Mouse (Mus musculus): Measurements from ENCODE around the gene Il18bp.
A peak's percentile ranks its signal among the peaks of the same experiment; 100 is the strongest.

Gene Il18bp

DNA sequence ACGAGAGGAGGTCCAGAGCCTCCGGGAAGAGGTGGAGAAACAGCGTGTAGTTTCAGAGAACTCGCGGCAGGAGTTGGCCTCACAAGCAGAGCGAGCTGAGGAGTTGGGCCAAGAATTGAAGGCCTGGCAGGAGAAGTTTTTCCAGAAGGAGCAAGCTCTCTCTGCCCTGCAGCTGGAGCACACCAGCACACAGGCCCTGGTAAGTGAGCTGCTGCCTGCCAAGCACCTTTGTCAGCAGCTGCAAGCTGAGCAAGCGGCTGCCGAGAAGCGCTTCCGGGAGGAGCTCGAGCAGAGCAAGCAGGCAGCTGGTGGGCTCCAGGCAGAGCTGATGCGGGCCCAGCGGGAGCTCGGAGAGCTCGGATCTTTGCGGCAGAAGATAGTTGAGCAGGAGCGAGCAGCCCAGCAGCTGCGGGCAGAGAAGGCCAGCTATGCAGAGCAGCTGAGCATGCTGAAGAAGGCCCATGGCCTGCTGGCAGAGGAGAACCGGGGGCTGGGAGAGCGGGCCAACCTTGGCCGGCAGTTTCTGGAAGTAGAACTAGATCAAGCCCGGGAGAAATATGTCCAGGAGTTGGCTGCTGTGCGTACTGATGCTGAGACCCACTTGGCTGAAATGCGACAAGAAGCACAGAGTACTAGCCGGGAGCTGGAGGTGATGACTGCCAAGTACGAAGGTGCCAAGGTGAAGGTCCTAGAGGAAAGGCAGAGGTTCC is 17.4 kb downstream of the Il18bp start:
- peak; percentile 4 for DNase-seq (ENCODE audit: low spot score)

DNA sequence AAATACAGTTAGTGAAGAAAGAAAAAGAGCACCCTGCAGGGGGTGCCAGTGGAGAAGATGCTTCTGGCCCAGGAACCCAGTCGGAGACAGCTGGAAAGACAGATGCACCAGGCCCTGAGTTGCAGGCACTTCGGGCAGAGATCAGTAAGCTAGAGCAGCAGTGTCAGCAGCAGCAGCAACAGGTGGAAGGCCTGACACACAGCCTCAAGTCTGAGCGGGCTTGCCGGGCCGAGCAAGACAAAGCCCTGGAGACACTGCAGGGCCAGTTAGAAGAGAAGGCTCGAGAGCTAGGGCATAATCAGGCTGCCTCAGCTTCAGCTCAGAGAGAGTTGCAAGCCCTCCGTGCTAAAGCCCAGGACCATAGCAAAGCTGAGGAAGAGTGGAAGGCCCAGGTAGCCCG is 18.2 kb downstream of the Il18bp start:
- peak; percentile 2 for DNase-seq (ENCODE audit: low spot score)

DNA sequence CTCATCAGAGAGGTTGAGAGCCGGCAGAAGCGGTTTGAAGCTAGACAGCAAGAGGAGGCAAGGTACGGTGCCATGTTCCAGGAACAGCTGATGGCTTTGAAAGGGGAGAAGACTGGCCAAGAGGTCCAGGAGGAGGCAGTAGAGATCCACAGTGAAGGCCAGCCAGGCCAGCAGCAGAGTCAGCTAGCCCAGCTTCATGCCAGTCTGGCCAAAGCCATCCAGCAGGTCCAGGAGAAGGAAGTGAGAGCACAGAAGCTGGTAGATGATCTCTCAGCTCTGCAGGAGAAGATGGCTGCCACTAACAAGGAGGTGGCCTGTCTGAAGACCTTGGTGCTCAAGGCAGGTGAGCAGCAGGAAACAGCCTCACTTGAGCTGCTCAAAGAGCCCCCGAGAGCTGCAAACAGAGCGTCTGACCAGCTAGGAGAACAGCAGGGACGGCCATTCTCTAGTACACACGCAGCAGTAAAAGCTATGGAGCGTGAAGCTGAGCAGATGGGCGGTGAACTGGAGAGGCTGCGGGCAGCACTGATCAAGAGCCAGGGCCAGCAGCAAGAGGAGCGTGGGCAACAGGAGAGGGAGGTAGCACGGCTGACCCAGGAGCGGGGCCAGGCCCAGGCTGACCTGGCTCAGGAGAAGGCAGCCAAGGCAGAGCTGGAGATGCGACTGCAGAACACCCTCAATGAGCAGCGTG is 18.9 kb downstream of the Il18bp start:
- peak; percentile 3 for DNase-seq (ENCODE audit: low spot score)

DNA sequence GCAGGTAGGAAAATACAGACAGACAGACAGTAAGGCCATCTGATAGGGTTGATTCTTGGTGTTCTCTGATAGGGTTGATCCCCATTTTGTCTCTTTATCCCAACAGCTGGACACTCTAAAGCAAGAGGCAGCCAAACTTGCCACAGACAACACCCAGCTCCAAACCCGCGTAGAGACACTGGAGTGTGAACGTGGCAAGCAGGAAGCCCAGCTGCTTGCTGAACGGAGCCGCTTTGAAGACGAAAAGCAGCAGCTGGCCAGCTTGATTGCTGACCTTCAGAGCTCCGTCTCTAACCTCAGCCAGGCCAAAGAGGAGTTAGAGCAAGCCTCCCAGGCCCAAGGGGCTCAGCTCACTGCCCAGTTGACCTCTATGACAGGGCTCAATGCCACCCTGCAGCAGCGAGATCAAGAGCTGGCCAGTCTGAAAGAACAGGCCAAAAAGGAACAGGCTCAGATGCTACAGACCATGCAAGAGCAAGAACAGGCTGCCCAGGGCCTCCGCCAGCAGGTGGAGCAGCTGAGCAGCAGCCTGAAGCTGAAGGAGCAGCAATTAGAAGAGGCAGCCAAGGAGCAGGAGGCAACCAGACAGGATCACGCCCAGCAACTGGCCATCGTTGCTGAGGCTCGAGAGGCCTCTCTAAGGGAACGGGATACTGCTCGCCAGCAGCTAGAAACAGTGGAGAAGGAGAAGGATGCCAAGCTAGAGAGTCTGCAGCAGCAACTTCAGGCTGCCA is 20.1 kb downstream of the Il18bp start:
- DNase-seq (ENCODE audit: low spot score): peak; percentile 86

DNA sequence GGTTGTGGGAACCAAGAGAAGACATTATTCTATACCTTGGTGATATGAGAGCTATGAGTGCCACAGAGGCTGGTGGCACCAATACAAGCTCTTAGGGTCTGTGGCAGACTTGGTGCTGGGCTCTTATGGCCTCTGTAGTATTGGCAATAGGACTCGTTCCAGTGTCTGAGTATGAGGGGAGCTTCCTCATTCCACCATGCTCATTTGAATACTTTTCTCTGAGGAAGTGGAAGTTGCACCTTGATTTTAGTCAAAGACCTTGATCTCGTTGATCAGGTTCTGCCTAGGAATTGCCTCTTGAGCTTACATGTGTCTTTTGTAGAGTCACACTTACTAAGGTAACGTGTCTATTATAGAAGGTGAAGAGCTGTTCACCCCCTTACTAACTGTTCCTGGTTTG is 24.2 kb downstream of the Il18bp start:
- peak; percentile 1 for DNase-seq (ENCODE audit: low spot score)

DNA sequence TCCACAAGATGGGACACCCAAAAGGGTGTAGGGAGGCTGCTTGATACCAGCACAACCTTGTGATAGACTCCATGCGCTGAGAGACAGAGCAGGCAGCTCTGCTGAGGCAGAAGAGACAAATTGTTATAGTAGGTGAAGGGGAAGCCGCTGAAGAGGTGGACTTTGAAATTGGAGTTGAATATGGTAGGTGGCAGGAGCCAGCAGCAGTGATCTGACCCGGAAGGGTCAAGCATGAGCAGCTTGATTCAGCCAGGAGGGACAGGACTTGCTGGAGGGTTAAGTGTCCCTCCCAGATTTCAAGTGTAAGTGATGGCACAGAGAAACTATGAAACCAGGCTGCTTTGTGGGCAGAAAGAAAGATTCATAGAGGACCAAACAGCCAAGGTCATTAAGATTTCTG is 33.4 kb downstream of the Il18bp start:
- no peak for DNase-seq (ENCODE audit: low spot score)

DNA sequence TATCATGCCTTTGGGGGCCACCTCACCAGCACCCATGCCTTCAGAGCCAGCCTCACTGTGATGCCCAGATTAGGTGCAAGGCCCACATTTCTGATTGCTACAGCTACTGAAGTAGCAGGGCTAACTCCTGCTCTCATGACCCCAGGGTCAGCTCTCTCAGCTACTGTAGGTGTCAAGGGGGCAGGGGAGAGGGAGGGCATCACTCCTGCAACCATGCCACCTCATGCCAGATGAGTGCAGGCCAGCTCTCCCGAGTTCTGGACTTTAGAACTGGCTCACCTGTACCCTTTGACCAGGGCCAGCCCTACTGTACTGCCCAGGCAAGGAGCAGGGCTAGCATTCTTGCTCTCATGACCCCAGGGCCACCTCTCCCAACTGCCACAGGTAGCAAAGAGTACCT is 35.8 kb downstream of the Il18bp start:
- no peak for DNase-seq (ENCODE audit: low spot score)

DNA sequence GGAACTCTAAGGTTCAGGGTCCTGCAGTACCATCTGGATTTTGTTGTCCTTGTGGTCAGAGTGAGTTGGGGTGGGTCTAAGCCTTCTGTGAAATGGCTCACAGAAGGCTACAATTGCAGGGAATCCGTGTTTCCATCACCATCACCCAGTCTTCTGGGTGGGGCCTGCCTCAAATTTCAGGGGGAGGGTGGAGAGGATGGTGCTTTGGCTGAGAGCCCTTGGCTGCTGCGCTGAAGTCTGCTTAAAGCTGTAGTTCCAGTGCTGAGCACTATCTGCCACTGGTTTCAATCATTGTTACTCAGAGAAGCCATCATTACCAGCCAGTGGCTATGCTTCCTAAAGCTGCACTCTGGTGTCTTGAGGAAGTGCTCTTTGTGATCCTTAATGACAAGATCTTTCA is 44.0 kb downstream of the Il18bp start:
- peak; percentile 19 for DNase-seq (ENCODE audit: low spot score)

DNA sequence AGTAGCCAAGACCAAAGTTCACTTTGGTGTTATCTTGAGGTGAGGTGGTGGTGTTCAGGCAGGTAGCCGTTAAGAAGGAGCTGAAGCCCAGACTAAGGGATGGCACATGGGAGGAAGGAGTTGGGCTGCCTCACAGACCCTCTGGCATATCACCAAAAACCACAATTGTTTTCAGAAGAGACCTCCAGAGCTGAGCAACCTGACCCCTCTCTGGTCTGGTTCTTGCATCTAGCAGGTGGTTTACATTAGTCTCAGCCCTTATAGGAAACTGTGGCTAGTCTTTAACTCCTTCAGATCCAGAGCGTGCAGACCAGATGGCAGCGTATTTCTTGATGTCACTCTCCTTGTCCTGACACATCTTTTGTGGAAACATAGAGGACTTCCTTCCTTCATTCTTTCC is 44.8 kb downstream of the Il18bp start:
- DNase-seq (ENCODE audit: low spot score): peak; percentile 73

DNA sequence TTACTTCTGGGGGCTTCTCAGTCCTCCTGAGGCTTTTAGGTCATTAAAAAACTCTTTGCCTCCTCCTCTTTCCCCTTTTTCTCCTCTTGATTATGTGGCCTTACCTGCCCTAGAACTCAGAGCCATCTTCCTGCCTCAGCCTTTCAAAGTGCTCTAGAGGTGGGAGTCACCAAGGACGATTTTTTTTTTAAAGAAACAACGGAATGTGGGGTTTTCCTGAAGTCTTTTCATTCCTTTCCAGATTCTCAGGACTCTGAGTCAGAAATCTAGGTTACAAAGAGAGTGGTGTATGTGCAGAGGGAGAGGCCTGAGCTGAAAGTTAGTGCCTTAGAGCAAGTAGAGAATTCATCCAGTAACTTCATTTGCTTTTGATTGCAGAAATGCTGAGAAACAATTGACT is 46.8 kb downstream of the Il18bp start:
- DNase-seq (ENCODE audit: low spot score): no peak

DNA sequence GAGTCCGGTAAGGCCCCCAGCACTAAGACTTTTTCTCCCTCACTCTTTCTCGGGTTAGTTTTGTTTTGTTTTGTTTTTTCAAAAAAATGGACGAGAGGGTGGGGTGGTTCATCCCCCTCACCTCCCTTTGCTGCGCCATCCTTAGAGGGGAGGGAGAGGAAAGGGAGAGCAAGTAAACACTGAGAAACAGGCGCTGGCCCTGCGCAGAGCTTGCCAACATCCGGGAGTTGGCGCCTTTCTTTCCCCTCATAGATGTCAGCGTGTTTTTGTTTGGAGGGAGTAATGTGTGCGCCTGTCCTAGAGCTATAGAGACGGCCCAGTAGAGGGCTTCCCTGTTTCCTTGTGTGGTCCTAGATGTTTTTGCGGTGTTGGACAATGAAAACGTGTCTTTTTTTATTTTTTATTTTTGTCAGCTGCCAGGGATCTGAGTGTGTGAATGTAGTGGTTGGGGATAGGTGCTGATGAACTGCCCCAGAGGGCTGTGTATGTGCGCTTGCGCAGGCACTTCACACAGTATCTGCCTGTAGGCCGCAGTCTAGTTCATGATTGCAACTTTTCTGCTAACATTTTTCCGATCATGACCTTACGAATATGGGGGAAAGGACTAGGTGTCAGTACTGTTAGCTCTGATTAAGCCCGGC is 47.5 kb downstream of the Il18bp start:
- DNase-seq (ENCODE audit: low spot score): peak; percentile 79

DNA sequence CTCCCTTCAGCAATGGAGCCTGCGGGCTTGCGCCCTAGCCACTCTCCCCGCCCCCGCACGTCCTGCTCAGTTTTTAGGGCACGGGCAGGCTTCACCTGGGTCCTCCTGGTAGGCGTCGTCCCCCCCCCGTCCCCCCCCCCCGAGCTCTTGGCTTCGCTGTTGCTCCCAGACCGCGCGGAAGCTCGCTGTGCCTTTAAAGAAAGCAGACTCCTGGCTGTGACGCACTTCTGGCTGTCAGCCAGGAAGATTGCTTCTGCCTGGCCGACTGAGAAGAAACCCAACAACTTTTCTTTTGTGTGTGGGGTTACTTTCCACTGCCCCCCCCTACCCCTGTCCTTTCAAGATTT is 48.1 kb downstream of the Il18bp start:
- DNase-seq (ENCODE audit: low spot score): peak; percentile 84

DNA sequence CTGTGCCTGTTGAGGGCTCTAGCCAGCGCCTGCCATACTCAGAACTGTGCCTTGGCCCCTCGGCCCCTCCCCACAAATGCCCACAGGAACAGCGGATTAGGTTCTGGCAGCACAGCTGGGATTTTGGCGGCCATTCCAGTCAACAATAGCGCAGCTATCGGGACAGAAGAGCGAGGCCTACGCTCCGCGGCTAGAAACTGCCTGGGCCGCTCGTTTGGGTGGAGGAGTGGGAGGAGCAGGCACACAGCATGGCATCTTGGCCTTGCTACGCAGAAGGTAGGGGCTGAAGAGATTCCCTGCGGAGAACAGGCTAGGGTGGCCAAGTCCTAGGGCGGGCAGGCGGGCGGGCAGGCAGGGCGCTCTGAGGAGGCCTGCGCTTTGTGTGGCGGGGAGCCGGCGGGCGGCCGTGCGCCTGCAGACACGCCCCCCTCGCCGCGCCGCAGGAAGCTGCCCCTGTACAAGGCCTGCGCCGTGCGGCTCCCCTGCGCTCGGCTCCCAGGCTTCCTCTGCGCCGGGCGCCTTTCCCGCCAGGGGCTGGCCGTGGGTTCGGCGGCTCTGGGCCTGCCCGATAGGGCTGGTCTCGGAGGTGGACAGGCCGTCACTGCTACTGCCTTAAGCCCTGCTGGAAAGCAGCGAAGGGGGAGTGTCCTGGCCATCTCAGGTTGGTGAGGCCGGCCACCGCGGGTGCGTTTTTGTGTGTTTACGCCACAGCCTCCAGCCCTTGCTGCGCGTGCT is 48.6 kb downstream of the Il18bp start:
- peak; percentile 86 for DNase-seq (ENCODE audit: low spot score)

DNA sequence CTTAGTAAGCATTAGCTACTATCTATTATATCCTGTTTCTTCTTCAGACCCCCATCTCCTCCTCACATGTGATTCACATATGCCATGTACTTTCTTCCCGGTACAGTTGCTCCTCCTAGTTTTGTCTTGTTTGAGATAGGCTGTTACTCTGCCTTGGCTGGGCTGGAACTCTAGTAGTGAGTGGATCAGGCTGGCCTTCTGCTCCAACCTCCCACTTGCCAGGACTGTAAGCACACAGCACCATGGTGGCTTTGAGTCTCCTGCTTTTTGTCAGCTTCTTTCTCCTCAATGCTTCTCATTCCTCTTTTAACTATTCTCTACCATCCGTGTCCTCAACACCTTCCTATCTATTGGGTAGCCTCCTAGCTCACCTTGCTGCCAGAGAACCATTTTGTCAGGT is 49.7 kb downstream of the Il18bp start:
- no peak for DNase-seq (ENCODE audit: low spot score)

DNA sequence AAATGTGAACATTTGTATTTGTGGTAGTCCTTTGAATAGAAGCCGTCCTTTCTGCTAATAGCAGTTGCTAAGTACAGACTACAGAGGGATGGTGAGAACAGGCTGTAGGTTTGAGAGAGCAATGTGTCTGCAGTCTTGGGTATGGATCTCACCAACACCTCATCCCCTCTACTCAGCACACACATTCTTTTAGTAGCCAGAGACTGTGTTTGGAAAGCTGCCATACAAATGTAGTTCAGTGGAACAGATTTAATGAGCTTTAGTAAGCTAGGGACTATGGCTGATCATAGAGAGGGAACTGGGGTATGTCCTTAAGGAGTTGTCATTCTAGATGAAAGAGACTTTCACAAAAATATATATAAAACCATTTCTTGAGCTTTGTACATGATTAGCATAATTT is 51.2 kb downstream of the Il18bp start:
- DNase-seq (ENCODE audit: low spot score): no peak

DNA sequence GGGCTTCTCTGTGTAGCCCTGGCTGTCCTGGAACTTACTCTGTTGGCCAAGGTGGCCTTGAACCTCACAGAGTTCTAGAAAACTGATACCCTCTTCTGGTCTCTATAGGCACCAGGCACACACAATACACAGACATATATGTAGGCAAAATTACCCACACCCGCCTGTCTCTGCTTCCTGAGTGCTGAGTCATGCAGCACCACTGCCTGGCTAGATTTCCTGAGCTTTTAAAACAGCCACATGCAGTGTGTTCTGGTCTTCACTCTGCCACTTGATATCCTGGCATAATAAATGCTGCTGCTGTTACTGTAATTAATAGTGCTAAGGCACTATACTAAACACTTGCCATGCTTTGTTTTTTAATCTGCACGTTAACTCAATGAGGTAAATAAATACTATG is 52.9 kb downstream of the Il18bp start:
- DNase-seq (ENCODE audit: low spot score): peak; percentile 20
